12 mouse cellular contexts compared by ENCODE assay signal in the genomic region with DNA sequence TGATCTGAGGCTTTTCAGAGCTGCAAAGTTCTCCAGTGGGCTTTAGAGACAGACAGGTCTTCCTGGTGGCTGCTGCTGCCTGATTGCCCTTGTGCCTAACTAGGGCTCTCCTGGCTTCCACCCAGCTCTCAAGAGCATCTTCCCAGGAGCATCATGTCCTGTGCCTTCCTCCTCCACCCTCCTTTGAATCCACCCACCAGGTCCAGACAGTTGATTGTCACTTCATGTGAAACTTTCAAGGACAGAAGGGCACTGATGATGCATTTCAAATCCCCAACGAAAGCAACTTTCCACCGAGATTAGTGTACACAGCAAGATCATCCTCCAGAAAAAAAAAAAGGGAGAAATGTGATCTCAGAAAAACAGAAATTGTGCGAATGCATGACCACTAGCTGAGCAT. TPM values are rescaled to one million over a fixed set of nuclear protein-coding genes. Genes with fewer than 3 reads are reported as not detected.
A peak's percentile ranks its signal among the peaks of the same experiment; 100 is the strongest.
DNase-seq lines count a peak whose midpoint lies in the region; ATAC-seq lines count a peak whose summit lies in the region.
"Had no signal": no experiment of that assay in that cellular context is flagged by ENCODE, and none has a peak within 500 bp of the region (broad histone marks: within the 10 kb centered on the region; RNA-seq: fewer than 3 reads in every experiment).

A gene (minus strand): TSS at position 101 of the 400 bp plus-strand sequence.

- no peak within 1 kb of the TSS for H3K9ac ChIP-seq in heart, embryonic 15.5 days
- H3K9ac ChIP-seq in embryonic facial prominence, embryonic 11.5 days (replicated peaks; ENCODE audit: low read length), result no peak within 1 kb of the TSS
- H3K9ac ChIP-seq in hindbrain, embryonic 12.5 days, result no peak within 1 kb of the TSS
- H3K9ac ChIP-seq in midbrain, embryonic 16.5 days (ENCODE audit: low read depth, low read length), result no peak within 1 kb of the TSS

- no peak within 1 kb of the TSS for H3K27ac ChIP-seq in heart, embryonic 15.5 days
- no peak within 1 kb of the TSS for H3K27ac ChIP-seq in embryonic facial prominence, embryonic 11.5 days (replicated peaks; ENCODE audit: low read depth, low read length)
- H3K27ac ChIP-seq in hindbrain, embryonic 12.5 days, result no peak within 1 kb of the TSS
- H3K27ac ChIP-seq in midbrain, embryonic 16.5 days (ENCODE audit: low read length), result no peak within 1 kb of the TSS
- H3K27ac ChIP-seq: macrophage had no signal

- 74% methylated on average over 3 of the region's 3 CpGs for WGBS in heart, embryonic 15.5 days
- 82% methylated on average over 3 of the region's 3 CpGs for WGBS in embryonic facial prominence, embryonic 11.5 days
- 79% methylated on average over 3 of the region's 3 CpGs for WGBS in hindbrain, embryonic 12.5 days
- WGBS in midbrain, embryonic 16.5 days, result 83% methylated on average over 3 of the region's 3 CpGs

- no peaks in the 10 kb centered on the region for H3K4me1 ChIP-seq in heart, embryonic 15.5 days (replicated peaks)
- H3K4me1 ChIP-seq in embryonic facial prominence, embryonic 11.5 days (ENCODE audit: control insufficient read depth, insufficient read depth, low read length), result no peaks in the 10 kb centered on the region
- H3K4me1 ChIP-seq in hindbrain, embryonic 12.5 days, result no peaks in the 10 kb centered on the region
- no peaks in the 10 kb centered on the region for H3K4me1 ChIP-seq in midbrain, embryonic 16.5 days (ENCODE audit: control insufficient read depth, insufficient read depth, low read length)

- no peak for ATAC-seq in heart, embryonic 15.5 days (replicated peaks; ENCODE audit: insufficient number of reproducible peaks, insufficient read depth, low FRiP score, low read depth)
- ATAC-seq in embryonic facial prominence, embryonic 11.5 days (replicated peaks; ENCODE audit: insufficient number of reproducible peaks, low FRiP score, low TSS enrichment, low read depth), result no peak
- no peak for ATAC-seq in hindbrain, embryonic 12.5 days (ENCODE audit: low FRiP score)
- ATAC-seq in midbrain, embryonic 16.5 days, result no peak
- ATAC-seq in cerebellum, adult (ENCODE audit: insufficient number of reproducible peaks, low FRiP score, low TSS enrichment), result no peak

- no peaks in the 10 kb centered on the region for H3K27me3 ChIP-seq in heart, embryonic 15.5 days
- H3K27me3 ChIP-seq in embryonic facial prominence, embryonic 11.5 days (ENCODE audit: control insufficient read depth, insufficient read depth, low read length), result peaks cover 4% of the 10 kb centered on the region; the same call in 1 of the 2 replicates
- no peaks in the 10 kb centered on the region; the same call in 1 of the 2 replicates for H3K27me3 ChIP-seq in hindbrain, embryonic 12.5 days
- H3K27me3 ChIP-seq in midbrain, embryonic 16.5 days (ENCODE audit: control insufficient read depth, insufficient read depth, low read depth, low read length), result no peaks in the 10 kb centered on the region

- intact Hi-C loops in heart, postnatal 25 days (cut with DNase I), result no loop called here

- H3K9me3 ChIP-seq in heart, embryonic 15.5 days (replicated peaks), result 0 out of 2 replicates have a peak, but pooled peaks cover 2% of the 10 kb centered on the region
- H3K9me3 ChIP-seq in embryonic facial prominence, embryonic 11.5 days (replicated peaks; ENCODE audit: control insufficient read depth, low read length), result no peaks in the 10 kb centered on the region
- peaks cover 3% of the 10 kb centered on the region; the same call in 1 of the 2 replicates for H3K9me3 ChIP-seq in hindbrain, embryonic 12.5 days (replicated peaks)
- no peaks in the 10 kb centered on the region for H3K9me3 ChIP-seq in midbrain, embryonic 16.5 days (replicated peaks; ENCODE audit: control insufficient read depth, low read length, poor library complexity, severe bottlenecking)

- H3K36me3 ChIP-seq in heart, embryonic 15.5 days, result no peaks in the 10 kb centered on the region
- H3K36me3 ChIP-seq in embryonic facial prominence, embryonic 11.5 days (replicated peaks; ENCODE audit: control insufficient read depth, insufficient read depth, low read depth, low read length), result no peaks in the 10 kb centered on the region
- no peaks in the 10 kb centered on the region for H3K36me3 ChIP-seq in hindbrain, embryonic 12.5 days
- H3K36me3 ChIP-seq in midbrain, embryonic 16.5 days (ENCODE audit: control insufficient read depth, insufficient read depth, low read length), result no peaks in the 10 kb centered on the region

- no peak within 1 kb of the TSS for H3K4me3 ChIP-seq in heart, embryonic 15.5 days
- H3K4me3 ChIP-seq in embryonic facial prominence, embryonic 11.5 days (ENCODE audit: low read depth, low read length), result peak within 1 kb of the TSS; percentile 5; the same call in 1 of the 2 replicates
- H3K4me3 ChIP-seq in hindbrain, embryonic 12.5 days, result peak within 1 kb of the TSS; percentile 16
- H3K4me3 ChIP-seq in midbrain, embryonic 16.5 days (ENCODE audit: low read depth, low read length), result peak within 1 kb of the TSS; percentile 27

- peak within 1 kb of the TSS; percentile 33 for H3K4me2 ChIP-seq in heart, embryonic 15.5 days
- H3K4me2 ChIP-seq in embryonic facial prominence, embryonic 11.5 days (ENCODE audit: low read depth, low read length), result peak within 1 kb of the TSS; percentile 37
- peak within 1 kb of the TSS; percentile 42 for H3K4me2 ChIP-seq in hindbrain, embryonic 12.5 days (replicated peaks)
- peak within 1 kb of the TSS; percentile 44 for H3K4me2 ChIP-seq in midbrain, embryonic 16.5 days (ENCODE audit: low read length)

- DNase-seq in heart, postnatal 25 days (ENCODE audit: low spot score), result no peak
- DNase-seq in embryonic facial prominence, embryonic 11.5 days (ENCODE audit: low spot score), result no peak
- no peak for DNase-seq in cerebellum, adult 11-12 months
- DNase-seq in layer of hippocampus, adult 9-11 months, result no peak
- DNase-seq: gastrocnemius, postnatal 10 days; kidney, adult 2 months had no signal

RNA-seq across cellular contexts. Expression of the gene that starts here (rescaled TPM):
- not detected in 2 replicates for polyA plus RNA-seq in heart, embryonic 15.5 days (2015; fragmentation: Nextera tagmentation; extraction: Ambion mirVana)
- not detected for total RNA-seq in heart, postnatal 25 days (2021)
- polyA plus RNA-seq in embryonic facial prominence, embryonic 11.5 days (2014; fragmentation: Nextera tagmentation; extraction: Ambion mirVana), result not detected in 2 replicates
- polyA plus RNA-seq in hindbrain, embryonic 12.5 days (2016; fragmentation: Nextera tagmentation; extraction: Ambion mirVana), result not detected in 2 replicates
- polyA plus RNA-seq in midbrain, embryonic 16.5 days (2015; fragmentation: Nextera tagmentation; extraction: Ambion mirVana), result not detected in 2 replicates
- total RNA-seq: gastrocnemius, postnatal 10 days; left cerebral cortex, adult 18-20 months had no signal
- polyA plus RNA-seq: kidney, adult 2 months; macrophage had no signal
